Mouse (Mus musculus) adrenal gland, adult (tissue): ENCODE measurements around the gene Agtr1a.

Source experiments
- DNase-seq, 2 experiments: peaks; one replicate each; pipeline ENCODE4 v3.0.0; 2022 to 2023; ENCODE audit warnings: low spot score in 1 of 2; ENCODE audit not compliant: inconsistent age in 2 of 2

Agtr1a gene

DNA sequence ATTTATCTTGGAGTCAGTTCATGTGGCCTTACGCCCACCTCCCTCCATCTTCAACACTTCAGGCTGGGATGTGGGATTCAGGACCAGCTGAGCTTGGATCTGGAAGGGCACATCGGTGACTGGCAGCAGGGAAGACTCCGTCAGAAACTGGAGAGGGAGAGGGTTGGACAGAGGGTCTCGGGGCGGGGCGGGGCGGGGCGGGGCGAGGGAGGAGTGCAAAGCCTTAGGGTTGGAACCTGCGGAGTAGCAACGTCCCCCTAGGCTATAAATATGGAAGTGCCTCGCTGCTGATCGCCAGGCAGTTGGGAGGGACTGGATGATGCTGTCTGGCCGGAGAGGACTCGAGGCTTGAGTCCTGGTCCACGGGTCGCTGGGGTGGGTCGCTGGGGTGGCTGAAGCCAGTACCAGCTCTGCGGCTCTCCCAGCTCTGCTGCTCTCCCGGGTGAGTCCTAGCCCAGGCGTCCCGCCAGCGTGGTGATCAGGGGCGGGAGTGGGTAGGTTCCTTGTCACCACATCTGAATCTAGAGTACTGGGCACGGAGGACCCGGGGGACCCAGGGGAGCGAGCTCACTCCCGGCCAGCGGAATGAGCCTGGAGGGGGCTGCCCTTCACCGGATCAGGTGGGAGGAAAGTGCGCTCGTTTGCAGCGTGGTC lies at the start of gene Agtr1a:
Gene Agtr1a, plus strand, starts transcription at position 294 of the 654 bp plus-strand sequence.
- peak; percentile 91 to 96 for DNase-seq

DNA sequence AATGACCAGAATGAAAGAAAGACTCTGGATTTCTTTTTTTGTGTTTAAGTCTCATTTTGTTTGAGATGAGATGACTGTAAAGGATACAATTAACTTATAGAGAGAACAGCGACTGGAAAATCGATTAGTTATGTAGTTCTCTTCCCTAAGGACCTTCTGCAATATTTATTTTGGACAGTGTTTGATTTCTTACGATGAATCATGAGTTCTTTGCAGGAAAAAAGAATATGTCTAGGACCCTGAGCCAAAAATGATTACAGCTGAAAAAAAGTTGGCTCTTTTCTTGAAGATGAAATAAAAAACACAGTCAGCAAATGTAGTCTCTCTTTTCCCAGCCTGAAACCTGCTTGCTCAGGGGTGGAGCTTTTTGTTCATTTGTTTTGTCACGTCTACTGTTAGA lies 26.0 kb upstream of the Agtr1a start:
- no peak for DNase-seq

DNA sequence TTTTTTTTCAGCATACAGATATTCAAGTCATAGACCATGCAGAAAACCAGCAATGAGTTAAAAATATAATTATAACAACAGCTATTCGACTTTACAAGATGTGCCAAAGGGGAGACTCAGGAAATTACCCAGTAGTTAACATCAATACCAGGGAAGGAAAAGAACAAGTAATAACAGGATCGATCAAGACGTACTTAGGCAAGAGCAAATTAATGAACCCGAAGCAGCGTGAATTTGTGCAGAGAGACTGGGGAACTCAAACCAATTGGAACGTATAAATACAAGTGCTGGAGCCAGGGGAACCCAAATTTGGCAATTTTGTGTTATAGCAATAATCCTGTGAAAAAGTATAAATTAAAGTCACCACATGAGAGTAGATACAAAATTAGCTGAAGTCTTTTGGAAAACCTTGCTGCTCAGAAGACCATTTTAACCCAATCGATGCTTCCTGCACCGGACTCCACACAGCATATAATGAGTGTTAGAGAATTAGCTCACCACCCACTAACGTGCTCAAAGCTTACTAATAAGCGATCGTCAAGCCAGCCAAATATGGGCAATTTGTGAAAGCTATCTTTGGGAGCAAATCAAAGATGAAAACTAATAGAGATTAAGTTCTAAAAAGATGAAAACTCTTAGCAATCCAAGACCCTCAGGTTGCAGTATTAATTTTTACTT lies 11.4 kb upstream of the Agtr1a start:
- DNase-seq = no peak

DNA sequence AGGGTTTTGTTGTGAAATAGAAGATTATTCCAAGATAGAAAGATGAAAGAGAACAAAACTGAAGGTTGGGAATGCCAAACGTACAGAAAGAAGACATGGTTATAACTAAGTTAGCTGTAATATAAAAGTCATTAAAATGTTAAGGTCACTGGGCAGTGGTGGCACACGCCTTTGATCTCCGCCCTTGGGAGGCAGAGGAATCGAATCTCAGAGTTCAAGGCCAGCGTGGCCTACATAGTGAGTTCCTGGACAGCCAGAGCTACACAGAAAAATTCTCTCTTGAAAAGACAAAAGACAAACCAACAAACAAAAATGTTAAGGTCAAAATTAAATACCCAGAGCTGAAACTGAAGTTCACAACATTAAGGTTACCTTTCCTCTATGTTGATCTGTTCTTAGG lies 5.2 kb upstream of the Agtr1a start:
- DNase-seq = peak; percentile 86 to 91

DNA sequence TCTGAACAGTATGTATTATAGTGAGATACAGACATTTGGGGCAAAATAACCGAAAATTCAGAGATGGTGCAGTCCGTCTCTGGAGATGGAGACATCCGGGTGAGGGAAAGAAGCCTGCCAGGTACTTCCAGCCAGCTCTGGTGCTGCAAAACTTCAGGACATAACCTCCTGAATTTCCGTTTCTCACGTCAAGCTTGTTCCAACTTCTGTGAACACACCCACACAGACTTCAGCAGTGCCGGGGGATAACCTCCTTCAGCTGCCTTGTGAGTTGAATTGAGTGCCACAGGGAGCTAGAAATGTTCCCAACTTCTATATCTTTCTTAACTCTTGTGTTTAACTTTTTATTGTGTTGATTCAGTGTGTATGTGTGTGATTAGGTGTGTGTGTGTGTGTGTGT lies 4.4 kb upstream of the Agtr1a start:
- DNase-seq = peak in 1 of 2 experiments; percentile 31

DNA sequence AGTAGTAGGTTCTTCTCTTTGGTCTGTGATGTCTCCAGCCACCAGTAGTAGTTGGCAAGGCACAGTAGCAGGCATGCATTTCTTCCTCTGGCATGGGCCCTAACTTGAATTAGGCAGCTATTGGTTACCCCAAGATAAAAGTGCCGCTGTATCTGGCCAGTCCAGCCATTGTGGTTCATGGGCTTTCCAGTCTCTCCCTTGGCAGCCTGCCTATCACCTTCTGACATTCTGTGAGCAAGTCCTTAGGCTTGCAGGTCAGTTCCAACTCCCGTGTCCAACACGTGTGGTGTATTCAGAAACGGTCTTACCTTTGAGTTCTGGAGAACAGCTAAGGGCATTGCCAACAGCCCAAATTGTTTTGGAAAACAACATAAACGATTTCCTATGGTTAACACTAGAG lies 3.7 kb upstream of the Agtr1a start:
- peak; percentile 50 to 76 for DNase-seq

DNA sequence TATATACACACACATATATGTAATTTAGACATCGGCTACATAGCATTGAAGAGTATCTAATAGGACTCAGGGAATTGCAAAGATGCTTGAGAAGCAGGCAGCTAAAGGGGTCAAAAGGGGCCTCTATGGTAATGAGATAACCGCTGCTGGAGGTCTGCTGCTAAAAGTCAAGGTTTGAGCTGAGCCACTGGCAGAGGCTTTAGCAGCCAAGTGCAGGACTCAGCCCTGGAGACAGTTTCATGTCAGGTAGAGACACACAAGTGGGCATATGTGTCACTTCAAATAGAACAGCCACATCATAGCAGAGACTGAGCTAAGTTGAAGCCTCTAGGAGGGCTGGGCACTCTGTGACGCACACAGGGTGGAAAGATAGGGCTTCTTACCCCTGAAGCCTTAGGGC lies 1.6 kb upstream of the Agtr1a start:
- peak; percentile 60 to 82 for DNase-seq

DNA sequence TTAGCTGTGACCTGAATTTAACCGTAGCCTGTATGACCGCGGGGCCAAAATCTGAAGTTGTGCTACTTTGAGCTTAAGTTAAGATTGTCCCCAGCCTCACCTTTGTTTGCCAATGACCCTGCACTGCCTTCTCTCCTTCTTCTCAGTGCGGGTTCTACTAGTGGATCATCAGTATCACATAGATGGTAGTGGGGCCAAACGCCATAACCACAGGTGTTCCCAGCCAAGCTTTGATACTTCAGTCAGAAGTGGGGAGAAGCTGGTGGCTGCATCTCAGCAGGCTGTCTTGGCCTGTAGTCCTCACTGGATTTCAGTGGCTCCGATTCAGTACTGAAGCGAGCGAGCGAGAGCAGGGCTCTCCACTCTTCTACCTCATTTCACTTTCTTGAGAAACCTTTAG lies 672 bp downstream of the Agtr1a start:
- DNase-seq = peak in 1 of 2 experiments; percentile 80

DNA sequence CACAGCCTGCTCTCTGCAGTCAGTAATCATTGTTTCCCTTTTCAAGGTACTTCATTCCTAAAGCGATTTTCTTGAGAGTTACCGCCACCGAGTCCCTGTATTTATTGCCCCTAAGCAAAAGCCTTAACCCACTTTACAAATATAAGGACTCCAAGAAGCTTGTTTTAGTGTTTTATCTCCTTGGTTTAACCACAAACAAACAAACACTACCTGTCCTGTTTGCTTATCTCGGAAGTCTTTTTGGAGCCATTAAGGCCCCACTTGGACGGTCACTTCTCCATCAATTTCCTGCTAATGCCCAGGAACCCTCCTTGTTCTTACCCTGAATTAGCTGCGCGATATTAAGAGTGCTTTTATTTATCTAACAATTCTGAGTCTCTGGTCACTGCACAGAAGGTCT lies 1.4 kb downstream of the Agtr1a start:
- peak in 1 of 2 experiments; percentile 68 for DNase-seq

DNA sequence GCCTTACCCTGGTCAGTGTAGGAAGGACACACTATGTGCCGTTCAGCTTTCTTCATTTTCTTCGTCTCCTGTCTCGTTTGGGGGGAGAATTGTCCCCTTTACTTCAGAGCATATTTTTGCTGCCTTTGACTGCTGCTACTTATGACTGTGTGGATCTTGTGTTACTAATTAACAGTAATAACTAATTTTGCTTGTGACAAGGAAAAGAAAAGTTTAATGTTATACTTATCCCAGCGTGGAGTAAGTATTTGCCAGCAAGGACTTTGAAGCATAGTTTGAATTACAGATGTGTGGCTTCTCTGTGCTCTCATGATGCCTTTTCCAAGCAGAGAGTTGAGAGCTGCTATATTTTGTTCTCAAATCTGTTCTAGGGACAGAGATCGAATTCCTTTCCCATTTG lies 2.3 kb downstream of the Agtr1a start:
- DNase-seq = peak in 1 of 2 experiments; percentile 72

DNA sequence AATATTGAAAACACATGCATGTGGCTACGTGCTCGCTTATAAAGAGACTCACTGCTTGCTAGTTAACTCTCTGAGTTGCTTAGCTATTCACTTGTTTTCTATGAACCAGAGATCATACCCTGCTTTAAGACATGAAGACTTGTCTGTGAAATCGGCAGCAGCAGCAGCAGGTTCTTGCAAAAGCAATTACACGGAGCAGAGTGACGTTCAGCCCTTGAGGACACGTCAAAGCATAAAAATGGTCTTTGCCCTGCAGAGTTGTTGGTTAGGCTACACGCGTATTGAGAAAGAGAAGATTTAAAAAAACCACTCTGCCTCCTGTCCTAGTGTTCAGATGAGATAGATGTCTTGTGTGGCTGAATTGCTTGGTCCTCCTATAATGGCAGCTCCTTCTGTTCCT lies 3.7 kb downstream of the Agtr1a start:
- peak in 1 of 2 experiments; percentile 79 for DNase-seq

DNA sequence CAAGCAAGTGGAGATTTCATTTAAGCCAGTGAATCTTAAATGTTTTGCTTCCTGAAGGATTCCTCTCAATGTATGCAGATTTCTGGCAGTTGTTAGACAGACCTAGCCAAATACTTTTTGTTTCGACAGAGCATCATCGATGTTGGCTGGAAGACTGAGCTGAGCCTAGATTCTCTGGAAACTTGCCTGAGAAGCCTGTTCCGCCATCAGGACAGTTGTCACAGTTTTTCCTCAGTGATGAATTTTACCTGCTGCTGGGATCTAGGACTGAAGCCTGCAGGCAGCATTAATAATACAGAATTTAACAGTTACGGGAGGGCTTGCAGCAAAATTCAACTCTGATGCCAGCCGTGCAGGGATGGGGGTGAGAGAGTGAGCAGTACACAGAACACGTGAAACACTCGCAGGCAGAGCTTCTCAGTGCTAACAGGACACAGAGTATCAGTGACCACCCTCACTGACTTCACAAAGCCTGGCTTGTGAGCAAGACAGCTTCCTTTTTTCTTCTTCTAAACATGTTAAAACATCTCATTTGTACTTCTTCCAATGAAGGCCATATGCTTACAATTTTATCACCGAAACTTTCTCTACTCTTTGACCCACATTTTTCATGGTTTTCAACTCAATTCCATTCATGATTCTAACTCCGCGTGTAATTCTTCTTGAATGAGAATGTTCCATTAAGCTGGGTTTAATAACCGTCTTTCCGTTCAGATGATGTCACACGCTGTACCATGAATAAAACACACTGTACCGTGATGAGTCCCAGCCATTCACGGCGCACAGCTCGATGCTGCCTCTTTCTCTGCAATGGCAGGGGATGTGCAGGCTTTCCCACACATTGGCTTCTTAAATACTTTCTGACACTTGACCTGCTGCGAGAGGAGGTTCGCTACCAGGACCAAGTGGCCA lies 6.0 kb downstream of the Agtr1a start:
- DNase-seq = peak in 1 of 2 experiments; percentile 74

DNA sequence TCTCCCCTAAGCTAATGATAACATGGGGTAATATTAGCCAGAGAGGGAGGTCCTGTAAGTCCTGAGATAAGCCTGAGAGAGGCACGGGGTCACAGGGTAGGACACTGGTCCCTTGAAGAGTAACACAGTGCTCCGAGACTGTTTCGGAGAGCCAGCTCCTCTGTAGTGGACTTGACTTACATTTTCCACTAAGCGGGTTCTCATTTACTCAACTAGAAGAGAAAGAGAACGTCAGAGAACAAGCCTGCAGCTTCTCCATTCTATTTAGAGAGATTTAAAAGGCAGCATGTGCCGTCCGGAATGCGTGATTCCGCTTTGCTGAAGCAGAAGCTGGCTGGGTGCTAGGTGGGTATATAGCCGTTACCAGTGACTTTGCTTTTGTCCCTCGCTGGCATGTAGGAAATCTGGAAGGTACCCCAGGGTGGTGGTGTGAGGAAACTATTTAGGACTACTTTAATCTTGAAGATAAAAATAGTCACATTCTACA lies 9.2 kb downstream of the Agtr1a start:
- DNase-seq = peak in 1 of 2 experiments; percentile 49

DNA sequence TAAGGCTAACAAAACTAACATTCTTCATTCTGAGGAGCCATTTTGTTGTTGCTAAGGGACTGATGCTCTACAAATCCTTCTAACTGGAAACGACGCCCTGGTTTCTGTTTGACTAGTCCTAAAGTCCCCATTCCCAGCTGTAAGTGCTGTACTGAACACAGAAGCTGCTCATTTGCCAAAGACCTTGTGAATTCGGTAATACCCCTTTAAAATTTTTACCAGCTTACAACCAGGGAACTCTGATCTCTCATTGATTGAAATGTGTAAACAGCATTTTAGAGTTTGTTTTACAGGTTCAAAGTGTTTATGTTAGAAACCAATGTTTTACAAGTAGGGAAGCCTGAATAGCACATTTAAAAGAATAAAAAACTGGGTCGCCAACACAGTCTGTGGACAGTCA lies 10.6 kb downstream of the Agtr1a start:
- DNase-seq = peak in 1 of 2 experiments; percentile 41

DNA sequence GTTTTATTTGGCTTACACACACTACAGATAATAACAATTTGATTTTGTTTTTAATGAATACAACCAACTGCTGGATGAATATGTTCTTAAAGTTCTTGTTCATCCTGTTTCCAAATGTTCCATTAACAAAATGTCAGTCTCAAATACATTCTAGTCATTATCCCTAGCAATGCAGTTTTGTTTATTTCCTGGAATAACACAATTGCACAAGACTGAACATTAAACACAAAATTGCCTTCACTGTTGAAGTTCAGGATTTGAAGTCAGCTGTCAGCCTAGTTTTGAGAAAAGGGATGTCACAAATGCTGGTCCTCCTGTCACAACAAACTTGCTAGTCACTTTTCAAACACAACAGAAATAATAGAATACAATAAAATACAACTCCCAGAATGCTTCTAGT lies 12.1 kb downstream of the Agtr1a start:
- DNase-seq = no peak

DNA sequence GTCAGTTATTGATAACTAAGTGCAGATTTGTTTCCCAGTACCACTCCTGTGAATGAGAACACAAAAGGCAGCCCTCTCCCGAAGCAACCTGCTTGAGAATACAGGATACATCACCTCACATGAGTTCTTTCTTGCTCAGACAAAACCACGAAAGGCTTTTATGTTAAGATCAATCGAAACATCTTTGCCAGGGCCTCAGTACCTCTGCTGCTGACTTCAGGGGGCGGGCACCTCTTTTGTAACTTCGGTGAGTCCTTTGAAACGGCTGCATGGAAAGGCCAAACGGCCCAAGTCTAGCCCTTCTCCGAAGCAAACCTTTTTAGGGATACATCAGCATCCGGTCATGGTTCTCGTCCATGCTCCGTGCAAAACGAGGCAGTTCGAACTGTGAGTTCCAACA lies 15.7 kb downstream of the Agtr1a start:
- DNase-seq = peak in 1 of 2 experiments; percentile 48

DNA sequence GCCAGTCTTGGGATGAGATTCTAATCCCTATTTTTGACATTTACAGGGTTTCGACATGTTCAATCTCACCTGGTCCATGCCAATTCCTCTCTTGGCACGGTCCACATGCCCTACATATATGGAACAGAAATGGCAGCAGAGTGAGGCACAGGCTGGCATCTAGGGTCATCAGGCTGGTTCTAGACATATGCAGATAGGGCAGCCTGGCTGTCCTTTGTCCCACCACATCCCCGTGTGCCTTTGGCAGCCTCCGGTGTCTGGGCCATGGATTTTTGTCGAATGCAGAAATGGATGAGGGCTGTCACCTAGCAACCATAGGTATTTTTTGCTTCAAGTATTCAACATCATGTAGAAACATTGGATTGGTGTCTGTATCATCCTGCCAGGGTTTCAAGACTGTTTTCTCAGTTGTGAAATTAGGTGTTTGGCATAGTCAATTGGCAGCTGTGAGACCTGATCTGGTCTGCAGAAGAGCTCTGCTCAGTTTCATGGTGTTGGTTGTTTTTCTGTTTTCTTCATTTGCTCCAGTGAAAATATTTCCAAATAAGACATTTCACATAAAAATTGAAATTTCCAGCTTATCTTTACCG lies 18.8 kb downstream of the Agtr1a start:
- DNase-seq = no peak

DNA sequence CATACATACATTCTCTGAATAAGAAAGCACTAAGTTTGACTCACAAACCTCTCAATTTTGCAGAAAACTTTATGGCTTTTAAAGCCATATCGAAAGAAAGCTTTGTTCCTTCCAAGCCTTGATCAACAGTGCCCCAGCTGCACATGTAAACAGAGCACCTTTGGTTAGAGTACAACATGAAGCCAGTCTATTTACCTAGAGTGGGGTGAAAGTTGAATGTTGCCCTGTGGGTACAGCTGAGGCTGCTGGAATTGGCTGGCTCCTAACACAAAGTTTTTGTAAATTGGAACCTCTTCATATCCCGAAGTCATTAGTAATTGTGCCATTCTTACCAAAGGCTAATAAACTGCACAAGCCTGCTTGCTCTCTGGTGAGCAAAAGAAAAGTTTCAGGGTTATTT lies 19.7 kb downstream of the Agtr1a start:
- DNase-seq = no peak

DNA sequence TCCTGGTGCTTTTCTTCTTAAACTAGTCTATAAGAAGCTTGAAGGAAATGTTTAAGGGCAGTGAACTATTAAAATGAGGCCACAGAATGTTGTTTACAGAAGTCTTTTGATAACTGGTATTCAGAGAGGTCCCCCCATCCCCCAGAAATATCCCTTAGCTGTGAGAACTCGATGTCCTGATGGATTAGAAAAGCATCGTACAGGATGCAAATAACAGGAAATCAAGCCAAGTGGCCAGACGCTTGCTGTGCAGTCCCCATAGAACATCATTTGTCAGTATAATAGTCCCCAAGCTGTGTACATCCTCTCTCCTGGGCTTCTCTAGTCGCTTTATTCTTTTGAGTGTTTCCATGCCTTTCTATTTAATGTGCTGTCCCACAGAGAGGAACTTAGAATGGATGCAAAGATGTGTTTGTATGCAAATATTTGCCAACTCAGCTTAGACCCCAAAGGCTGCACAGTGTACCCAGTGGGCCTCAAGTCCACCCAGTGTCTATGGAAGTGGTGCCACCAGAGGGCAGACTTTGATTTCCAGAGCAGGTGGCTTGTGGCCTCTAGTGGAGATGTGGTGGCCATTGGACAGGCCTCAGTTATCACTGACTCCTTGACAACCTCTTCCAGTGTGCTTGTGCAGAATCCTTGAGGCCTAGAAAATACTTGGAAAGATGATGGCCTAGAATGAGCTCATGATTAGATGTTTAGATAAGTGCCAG lies 22.4 kb downstream of the Agtr1a start:
- DNase-seq = peak in 1 of 2 experiments; percentile 75

DNA sequence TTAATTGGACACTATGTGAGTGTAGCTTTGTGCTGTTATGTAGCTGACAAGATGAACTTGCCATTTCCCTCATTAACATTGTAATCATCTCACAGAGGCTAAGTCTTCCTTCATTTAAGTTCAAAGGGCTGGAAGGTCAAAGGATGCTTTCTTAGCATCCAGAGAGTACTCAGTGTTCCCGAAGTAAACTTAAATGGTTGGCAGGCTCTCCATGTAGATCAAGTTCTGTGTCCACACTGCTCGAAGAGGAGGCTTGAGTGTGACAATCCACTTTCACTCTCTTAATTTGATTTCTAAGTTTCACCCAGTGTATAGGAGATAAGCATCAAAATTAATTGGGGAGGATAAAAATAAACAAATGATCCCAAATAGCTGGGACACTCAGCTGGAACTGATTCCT lies 23.6 kb downstream of the Agtr1a start:
- peak in 1 of 2 experiments; percentile 35 for DNase-seq
